Mouse (Mus musculus) kidney, adult 11 months (tissue): ENCODE measurements at regions not wholly inside any gene's neighbourhood (a gene's known extent, or its start where the extent isn't known, plus 50 kb on each side); places are given as distances from the start of the nearest gene placed in this dataset.
A peak's percentile ranks its signal among the peaks of the same experiment; 100 is the strongest.

ENCODE experiments used
- DNase-seq: peaks from one replicate; pipeline ENCODE4 v3.0.0; 2022

DNA sequence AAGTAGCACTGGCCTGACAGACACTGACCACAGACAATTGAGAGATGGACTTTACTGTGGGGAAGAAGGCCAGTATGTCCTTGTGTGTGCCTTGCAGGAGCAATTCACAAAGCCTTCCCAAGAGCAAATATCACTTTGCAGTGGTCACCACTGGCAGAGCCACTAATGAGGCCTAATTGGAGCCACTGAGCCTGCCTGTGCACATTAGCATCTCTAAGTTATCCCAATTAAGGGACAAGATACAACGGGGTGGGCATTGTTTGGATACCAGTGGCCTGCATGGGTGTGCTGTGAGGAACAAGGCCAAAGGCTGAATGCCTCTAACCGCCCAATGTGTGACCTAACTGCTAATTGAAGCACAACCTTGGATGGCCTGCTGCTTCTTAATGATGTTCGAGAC, 433.4 kb upstream of the Ptbp2 start:
- no peak for DNase-seq

GRCm38 (mm10) chr3:120214616-120215250, 430.5 kb upstream of the Ptbp2 start:
- DNase-seq: no peak

- DNase-seq: no peak
Observed at GRCm38 (mm10) chr3:120199403-120199802, 415.1 kb upstream of the Ptbp2 start.

- DNase-seq: peak; percentile 6
Observed at GRCm38 (mm10) chr3:120194501-120194900, 410.2 kb upstream of the Ptbp2 start.

GRCm38 (mm10) chr3:120192439-120193326, 408.4 kb upstream of the Ptbp2 start:
- DNase-seq: peak; percentile 14

GRCm38 (mm10) chr3:120189606-120190005, 405.3 kb upstream of the Ptbp2 start:
- no peak for DNase-seq

DNA sequence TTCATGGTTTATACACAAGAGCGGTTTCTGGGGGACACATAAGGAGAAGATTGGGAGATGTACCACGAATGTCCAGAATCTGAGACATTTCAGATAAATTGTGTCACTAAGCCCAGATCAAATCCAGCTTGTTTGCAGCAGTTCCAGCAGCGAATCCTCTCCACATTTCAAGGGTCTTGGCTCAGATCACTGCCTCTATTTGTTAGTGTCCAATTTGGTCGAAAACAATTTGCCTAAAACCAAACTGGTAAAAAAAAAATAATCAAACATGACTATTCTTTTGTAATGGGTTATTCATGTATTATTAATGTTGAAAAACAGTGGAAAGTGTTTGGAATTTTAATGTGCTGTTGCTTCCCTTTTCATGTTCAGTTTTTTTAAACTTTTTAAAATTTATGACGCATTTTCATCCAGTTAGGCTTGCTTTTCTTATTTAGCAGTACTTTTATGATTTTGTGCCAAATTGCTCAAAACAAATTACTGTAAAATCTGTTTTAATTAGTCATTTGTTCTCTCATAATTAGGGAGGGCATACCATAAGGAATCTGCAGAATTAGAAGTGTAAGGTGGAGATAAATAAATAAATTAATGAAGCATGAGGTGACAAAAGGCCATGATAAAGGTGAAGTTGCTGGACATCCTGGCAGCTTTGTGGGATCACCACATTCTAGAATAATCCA, 396.8 kb upstream of the Ptbp2 start:
- no peak for DNase-seq

DNA sequence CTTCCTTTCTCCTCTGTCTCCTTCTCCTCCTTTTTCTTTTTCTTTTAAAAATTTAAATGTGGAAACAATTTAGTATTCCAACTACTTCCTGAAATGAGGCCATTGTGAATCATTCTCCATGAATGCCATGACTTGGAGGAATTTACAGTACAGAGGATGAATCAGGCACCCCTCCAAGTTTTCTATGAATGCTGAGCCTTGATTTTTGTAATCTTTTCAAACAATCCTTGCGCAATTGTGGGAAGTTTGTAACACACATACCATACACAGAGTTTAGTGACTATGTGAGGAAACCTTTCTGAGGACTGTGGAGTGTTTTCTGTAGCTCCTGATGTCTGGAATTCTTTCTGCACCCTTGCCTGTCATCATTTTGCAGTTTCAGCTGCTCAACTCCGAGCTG, 391.4 kb upstream of the Ptbp2 start:
- DNase-seq: no peak
